Mouse (Mus musculus) olfactory bulb, adult 2 months (tissue): ENCODE data around the gene Gm5862.
"Not testable (repeated sequence)": the region's sequence is repeated elsewhere in the genome, so short reads cannot be mapped to it uniquely, and the experiment has no call there.

Experiments
- CTCF ChIP-seq: fragments of 200-500 bp; IDR thresholded peaks from 2 replicates; pipeline ENCODE4 v1.5.1; 2012; ENCODE audit warnings: low read depth, mild to moderate bottlenecking, low read length, moderate library complexity; ENCODE audit not compliant: insufficient read depth
- POLR2A ChIP-seq: fragments of 200-500 bp; IDR thresholded peaks from 2 replicates; pipeline ENCODE4 v1.6.1; 2012; ENCODE audit warnings: mild to moderate bottlenecking, low read depth, low read length, moderate library complexity; ENCODE audit not compliant: insufficient read depth

DNA sequence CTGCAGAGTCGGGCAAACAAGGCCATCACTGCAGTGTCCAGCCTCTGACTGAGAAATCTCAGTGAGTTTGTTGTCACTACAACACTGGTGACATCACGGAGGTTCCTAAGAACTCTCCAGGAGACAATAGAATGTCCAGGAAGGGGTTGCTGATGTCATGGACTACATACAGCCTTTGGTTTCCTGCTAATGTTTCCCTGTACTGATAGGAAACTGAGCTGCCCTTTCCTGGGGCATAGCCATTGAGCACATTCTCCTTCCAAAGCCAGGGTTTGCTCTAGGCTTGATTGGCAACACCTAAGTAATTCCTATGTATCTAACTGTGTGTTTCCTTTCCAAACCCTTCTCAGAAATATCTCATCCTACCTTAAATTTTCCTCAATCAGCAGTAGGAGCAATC lies 50.2 kb downstream of the Gm5862 start, which contains the start of gene Gm21680:
- TF ChIP-seq POLR2A, CTCF: not testable (repeated sequence)
